Mouse (Mus musculus) adipocyte (in vitro differentiated cells): ENCODE measurements around the gene Nap1l1.
"Not testable (repeated sequence)": the region's sequence is repeated elsewhere in the genome, so short reads cannot be mapped to it uniquely, and the experiment has no call there.

Source experiments
- DNase-seq: peaks from one replicate; pipeline ENCODE4 v3.0.0-alpha.2; 2016; ENCODE audit warnings: low spot score

Gene Nap1l1

GRCm38 (mm10) chr10:111479599-111479998 is 6.6 kb downstream of the Nap1l1 start:
- DNase-seq = no peak

- DNase-seq = no peak
Measured at GRCm38 (mm10) chr10:111482654-111483053, 9.6 kb downstream of the Nap1l1 start.

GRCm38 (mm10) chr10:111484079-111484478 is 11.1 kb downstream of the Nap1l1 start:
- no peak for DNase-seq

- no peak for DNase-seq
Measured at GRCm38 (mm10) chr10:111488793-111489192, 15.8 kb downstream of the Nap1l1 start.

- not testable (repeated sequence) for DNase-seq
Measured at GRCm38 (mm10) chr10:111490079-111490478, 17.1 kb downstream of the Nap1l1 start.

GRCm38 (mm10) chr10:111495888-111496287 is 22.9 kb downstream of the Nap1l1 start:
- no peak for DNase-seq

- no peak for DNase-seq
Measured at GRCm38 (mm10) chr10:111499892-111500291, 26.9 kb downstream of the Nap1l1 start.

GRCm38 (mm10) chr10:111503071-111503470 is 30.0 kb downstream of the Nap1l1 start:
- peak; percentile 84 for DNase-seq

GRCm38 (mm10) chr10:111503716-111504115 is 30.7 kb downstream of the Nap1l1 start:
- DNase-seq = no peak

GRCm38 (mm10) chr10:111504606-111505005 is 31.6 kb downstream of the Nap1l1 start:
- no peak for DNase-seq

- peak; percentile 24 for DNase-seq
Measured at GRCm38 (mm10) chr10:111505406-111505805, 32.4 kb downstream of the Nap1l1 start.

GRCm38 (mm10) chr10:111506101-111506925 is 33.3 kb downstream of the Nap1l1 start, which contains the start of gene Phlda1:
Gene Phlda1, plus strand, starts transcription at chr10:111506286.
- DNase-seq = peak; percentile 84

GRCm38 (mm10) chr10:111506926-111507459 is 34.0 kb downstream of the Nap1l1 start:
- no peak for DNase-seq

- peak; percentile 47 for DNase-seq
Measured at GRCm38 (mm10) chr10:111507460-111508211, 34.6 kb downstream of the Nap1l1 start.

GRCm38 (mm10) chr10:111508324-111509080 is 35.5 kb downstream of the Nap1l1 start:
- DNase-seq = no peak

- no peak for DNase-seq
Measured at GRCm38 (mm10) chr10:111509103-111509784, 36.2 kb downstream of the Nap1l1 start.

- no peak for DNase-seq
Measured at GRCm38 (mm10) chr10:111509981-111510380, 37.0 kb downstream of the Nap1l1 start.

- no peak for DNase-seq
Measured at GRCm38 (mm10) chr10:111510798-111511197, 37.8 kb downstream of the Nap1l1 start.

- peak; percentile 58 for DNase-seq
Measured at GRCm38 (mm10) chr10:111512036-111512568, 39.1 kb downstream of the Nap1l1 start.

GRCm38 (mm10) chr10:111514282-111514885 is 41.4 kb downstream of the Nap1l1 start:
- no peak for DNase-seq
